Mouse (Mus musculus): ENCODE measurements around the gene Galntl5. TPM values are rescaled to one million over a fixed set of nuclear protein-coding genes. Genes with fewer than 3 reads are reported as not detected.
A peak's percentile ranks its signal among the peaks of the same experiment; 100 is the strongest.
"Not testable (repeated sequence)": the region's sequence is repeated elsewhere in the genome, so short reads cannot be mapped to it uniquely, and the experiment has no call there.

Gene Galntl5
- total RNA-seq, 2 experiments from 2014 or later: not detected

DNA sequence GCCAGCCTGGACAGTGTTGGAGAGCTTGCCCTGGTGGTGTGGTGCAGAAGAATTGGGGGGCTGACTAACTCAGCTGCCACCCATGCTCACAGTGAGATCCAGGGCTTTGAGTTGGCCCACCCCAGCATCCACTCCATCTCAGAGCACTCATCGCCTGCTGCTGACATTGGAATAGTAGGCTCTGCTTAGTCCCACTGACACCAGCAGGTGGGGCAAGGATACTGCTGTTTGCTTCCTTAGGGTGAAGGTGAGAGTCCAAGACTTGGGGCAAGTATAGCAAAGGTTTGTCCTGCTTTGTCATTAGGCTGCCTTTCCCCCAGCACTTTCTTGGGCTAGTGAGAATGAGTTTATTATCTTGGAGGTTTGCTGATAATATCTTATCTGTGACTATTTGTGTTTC lies 7.5 kb downstream of the Galntl5 start:
- intact Hi-C loops (cut with DNase I): no loop called here
- DNase-seq: no peak

- DNase-seq: no peak
- intact Hi-C loops (cut with DNase I): no loop called here
Measured at GRCm38 (mm10) chr5:25190521-25190920, 9.3 kb downstream of the Galntl5 start.

GRCm38 (mm10) chr5:25211872-25212271 lies 30.6 kb downstream of the Galntl5 start:
- intact Hi-C loops (cut with DNase I): no loop called here
- DNase-seq: no peak

DNA sequence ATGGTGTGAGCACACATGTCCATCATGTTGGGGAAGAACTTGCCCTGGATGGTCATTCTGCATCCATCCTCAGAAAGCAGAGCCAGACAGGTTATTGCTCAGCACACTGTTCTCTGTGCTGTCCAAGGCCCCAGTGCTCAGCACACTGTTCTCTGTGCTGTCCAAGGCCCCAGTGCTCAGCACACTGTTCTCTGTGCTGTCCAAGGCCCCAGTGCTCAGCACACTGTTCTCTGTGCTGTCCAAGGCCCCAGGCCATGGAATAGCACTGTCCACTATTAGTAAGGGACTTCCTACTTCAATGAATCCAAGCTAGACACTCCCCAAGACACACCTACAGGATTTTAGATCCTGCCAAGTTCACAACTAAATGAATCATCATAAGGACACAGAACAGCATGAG lies 32.0 kb downstream of the Galntl5 start:
- intact Hi-C loops (cut with DNase I); DNase-seq: not testable (repeated sequence)

DNA sequence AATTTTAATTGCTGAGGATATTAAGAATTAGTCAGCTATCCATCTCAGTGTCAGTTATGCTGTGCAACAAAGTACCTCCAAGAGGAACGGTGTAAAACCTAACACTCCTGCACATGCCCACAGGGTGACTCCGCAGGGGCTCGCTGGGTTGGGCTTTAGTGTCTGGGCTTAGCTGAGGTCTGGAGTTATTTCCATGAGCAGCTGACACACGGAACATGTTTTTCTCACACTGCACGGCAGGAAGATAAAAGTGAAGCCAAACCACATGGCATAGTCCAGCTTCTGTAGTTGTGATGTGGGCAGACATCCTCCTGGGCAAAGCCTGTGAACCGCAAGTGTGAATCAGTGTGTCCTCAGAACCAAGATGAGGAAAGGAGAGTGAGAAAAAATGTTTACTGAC lies 33.7 kb downstream of the Galntl5 start:
- intact Hi-C loops (cut with DNase I): no loop called here
- no peak for DNase-seq

- intact Hi-C loops (cut with DNase I): no loop called here
- DNase-seq: no peak
Measured at GRCm38 (mm10) chr5:25221604-25222003, 40.3 kb downstream of the Galntl5 start, which contains the start of gene Galnt11. Gene Galnt11 (plus strand): TSS chr5:25221904.

- DNase-seq: peak; percentile 76
- intact Hi-C loops (cut with DNase I): no loop called here
Measured at GRCm38 (mm10) chr5:25222752-25223702, 41.8 kb downstream of the Galntl5 start, which contains the start of gene E130116L18Rik. Gene E130116L18Rik (minus strand): TSS chr5:25223153.

DNA sequence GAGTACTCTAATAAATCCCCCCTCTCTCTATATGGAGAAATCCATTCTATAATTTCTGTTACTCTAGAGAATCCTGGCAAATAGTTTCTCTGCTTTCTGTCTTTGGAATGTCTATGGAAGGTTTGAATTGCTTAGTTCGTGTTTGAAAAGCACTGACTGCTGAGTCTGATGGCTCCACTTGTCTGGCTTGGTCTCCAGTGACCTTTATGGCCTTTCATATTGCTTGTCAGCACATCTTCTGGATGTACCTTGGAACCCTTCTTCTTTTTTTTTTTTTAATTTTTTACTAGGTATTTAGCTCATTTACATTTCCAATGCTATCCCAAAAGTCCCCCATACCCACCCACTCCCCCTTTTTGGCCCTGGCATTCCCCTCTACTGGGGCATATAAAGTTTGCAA lies 43.1 kb downstream of the Galntl5 start:
- DNase-seq; intact Hi-C loops (cut with DNase I): not testable (repeated sequence)

GRCm38 (mm10) chr5:25243101-25243500 lies 61.8 kb downstream of the Galntl5 start:
- intact Hi-C loops (cut with DNase I): no loop called here
- no peak for DNase-seq

DNA sequence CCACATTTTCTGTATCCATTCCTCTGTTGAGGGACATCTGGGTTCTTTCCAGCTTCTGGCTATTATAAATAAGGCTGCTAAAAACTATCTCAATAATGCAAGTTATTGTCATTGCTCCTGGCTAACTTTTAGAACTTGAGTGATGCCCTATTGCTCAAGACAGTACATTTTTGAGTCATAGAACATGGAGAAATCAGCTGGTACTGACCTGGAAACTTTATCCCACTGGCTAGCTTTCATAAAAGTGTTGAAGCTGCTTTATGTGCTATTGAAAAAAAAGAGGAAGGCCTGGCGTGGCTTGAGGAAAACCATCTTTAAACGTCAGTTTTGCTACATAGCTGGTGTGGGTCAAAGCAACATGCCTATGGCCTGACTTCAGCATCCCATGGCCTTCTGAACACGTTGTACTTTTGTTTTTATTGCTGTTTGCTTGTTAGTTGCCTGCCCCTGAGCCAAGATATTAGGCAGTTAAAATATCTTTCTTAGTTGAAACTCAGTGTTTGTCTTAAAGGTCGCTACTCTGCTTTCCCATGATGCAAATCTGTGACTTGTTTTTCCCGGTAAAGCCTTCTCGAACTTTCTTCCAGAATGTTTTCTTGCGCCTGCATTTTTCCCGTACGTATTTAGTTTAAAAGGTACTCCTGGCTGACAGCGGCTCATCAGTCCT lies 64.7 kb downstream of the Galntl5 start:
- no peak for DNase-seq
- intact Hi-C loops (cut with DNase I): no loop called here

DNA sequence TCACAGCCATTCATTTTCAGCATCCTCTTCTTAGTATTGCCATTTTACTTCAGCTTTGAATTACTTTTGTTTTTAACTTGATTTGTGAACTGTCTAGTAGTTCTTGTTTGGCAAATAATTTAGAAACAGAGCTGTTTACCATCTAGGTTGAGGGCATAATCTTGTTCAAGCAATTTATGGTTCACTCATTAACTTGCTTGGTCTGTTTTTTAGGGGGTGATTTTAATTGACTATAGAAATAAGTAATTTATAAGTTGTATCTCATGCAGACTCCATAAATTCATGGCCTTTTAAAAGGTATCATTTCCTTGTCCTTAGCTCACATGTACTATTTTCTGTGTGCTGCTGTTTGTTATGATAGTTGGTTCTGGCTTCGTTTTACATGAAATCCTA lies 65.2 kb downstream of the Galntl5 start:
- DNase-seq: no peak
- intact Hi-C loops (cut with DNase I): no loop called here

DNA sequence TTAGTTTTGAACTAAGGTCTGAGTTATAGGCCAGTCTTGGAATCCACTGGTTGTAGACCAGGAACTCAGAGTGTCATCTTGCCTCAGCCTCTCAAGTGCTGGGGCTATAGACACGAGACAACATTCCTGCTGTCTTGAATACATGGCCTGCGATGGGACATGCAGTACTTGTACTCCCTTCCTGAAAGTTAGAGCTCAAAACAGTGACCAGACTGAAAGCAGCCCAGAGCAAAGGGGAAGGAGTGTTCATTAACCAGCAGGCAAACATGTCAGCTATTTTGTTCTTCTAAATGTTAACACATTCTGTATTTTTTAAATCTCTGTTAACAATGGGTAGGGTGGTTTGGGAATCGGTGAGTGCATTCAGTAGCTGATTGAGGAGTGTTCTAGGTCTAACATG lies 65.8 kb downstream of the Galntl5 start:
- intact Hi-C loops (cut with DNase I): no loop called here
- no peak for DNase-seq

DNA sequence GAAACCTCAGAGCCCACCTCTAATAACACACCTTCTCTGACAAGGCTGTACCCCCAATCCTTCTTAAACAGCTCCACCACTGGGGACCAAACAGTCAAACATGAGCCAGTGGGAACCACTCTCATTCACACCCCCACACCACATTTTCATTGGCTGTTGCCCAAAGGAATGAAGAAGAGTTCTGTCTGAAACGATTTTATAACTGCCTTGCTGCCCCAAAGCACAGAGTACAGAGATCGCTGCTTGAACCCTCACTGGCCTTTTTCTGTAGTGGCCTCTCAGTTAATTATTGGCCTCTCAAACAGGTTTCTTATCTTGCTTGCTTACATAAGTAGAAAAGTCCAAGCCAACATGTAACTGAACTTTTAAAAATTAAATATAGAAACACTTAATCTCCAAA lies 71.2 kb downstream of the Galntl5 start:
- intact Hi-C loops (cut with DNase I): no loop called here
- no peak for DNase-seq

DNA sequence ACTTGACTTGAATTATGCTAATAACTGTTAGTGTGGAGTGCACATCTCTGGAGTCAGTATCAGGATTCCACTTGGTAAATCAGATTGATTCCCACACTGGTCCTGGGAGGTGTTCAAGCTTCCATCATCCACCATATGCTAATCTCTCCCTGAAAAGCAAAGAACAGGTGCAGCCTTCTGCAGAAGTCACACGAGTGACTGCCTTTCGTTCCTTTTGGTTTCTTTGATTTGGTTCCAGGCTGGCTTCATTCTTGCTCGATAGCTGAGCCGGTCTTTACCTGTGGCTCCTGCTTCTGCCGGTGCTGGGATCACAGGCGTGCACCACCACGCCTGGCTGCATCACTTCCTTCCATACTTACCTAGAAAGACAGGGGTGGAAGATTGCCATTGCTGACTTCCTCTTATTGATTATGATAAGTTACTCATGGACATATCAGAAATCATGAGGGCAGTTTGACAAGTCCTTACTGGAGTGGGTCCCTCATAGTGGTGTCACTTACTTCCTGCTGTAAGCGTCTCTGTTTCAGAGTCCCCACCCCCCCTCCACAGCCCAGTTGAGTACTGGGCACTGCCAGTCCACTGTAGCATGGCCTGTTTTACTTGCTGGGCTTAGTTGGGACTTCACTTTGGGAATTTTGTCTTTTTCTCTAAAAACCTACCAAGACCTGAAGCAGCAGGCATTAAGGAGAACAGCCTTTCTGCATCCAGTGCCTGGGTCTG lies 71.7 kb downstream of the Galntl5 start:
- intact Hi-C loops (cut with DNase I): no loop called here
- no peak for DNase-seq

GRCm38 (mm10) chr5:25254491-25254890 lies 73.2 kb downstream of the Galntl5 start:
- intact Hi-C loops (cut with DNase I): no loop called here
- no peak for DNase-seq

GRCm38 (mm10) chr5:25256686-25257085 lies 75.4 kb downstream of the Galntl5 start:
- intact Hi-C loops (cut with DNase I): no loop called here
- no peak for DNase-seq

GRCm38 (mm10) chr5:25261452-25261851 lies 80.2 kb downstream of the Galntl5 start:
- DNase-seq: no peak
- intact Hi-C loops (cut with DNase I): no loop called here

- intact Hi-C loops (cut with DNase I): no loop called here
- no peak for DNase-seq
Measured at GRCm38 (mm10) chr5:25262266-25262665, 81.0 kb downstream of the Galntl5 start.

DNA sequence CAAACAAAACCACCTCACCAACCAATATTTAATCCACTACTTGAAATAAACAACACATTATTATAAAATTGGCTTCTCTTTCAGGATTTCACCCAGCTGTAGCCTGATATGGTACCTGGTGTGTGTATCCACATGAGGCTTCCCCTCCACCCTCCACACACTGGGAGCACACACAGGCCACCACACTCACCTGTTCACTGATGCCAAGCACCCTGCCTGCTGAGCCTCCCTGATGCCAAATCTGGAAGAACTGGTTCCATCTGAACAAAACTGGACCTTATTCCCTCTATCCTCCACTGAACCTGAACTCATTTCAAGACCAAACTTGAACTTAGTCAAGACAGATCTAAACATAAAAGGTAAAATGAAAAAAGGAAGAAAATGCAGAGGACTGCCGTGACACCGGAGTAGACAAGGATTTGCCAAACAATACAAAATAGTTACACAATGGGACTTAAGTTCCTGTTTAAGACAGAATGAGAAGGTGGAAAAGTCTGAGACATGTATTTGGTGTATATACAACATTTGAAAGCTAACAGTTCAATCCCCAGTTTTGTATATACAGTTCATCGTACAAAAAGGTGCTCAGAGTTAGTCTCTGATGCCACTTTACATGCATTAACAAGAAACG lies 87.1 kb downstream of the Galntl5 start:
- intact Hi-C loops (cut with DNase I): no loop called here
- no peak for DNase-seq

Data from gastrocnemius, postnatal 36 days (tissue).